Mouse (Mus musculus) liver, embryonic 14.5 days (tissue): ENCODE results near the gene Lrmda. TPM values are rescaled to one million over a fixed set of nuclear protein-coding genes. Genes with fewer than 3 reads are reported as not detected.

Experiments
- ATAC-seq: fragments of 200-750 bp; cut with Nextera tagmentation; 2 replicates; pipeline ENCODE4 v1.8.0; 2017; ENCODE audit warnings: moderate number of reproducible peaks, mild to moderate bottlenecking, moderate library complexity; ENCODE audit not compliant: insufficient read depth
- DNase-seq, 3 experiments: peaks; one replicate each; pipeline ENCODE4 v3.0.0-alpha.2; 2012 to 2013; ENCODE audit warnings: low read depth in 3 of 3, low spot score in 3 of 3
- H3K27ac ChIP-seq: fragments of 300-500 bp; sonication (generic); 2 replicates; pipeline ENCODE4 v1.5.1; 2014; ENCODE audit warnings: moderate library complexity, mild to moderate bottlenecking, control low read depth, inconsistent platforms
- H3K27me3 ChIP-seq: fragments of 300-500 bp; sonication (generic); 2 replicates; pipeline ENCODE4 v1.6.1; 2014; ENCODE audit warnings: mild to moderate bottlenecking, low read length, moderate library complexity; ENCODE audit not compliant: control insufficient read depth, insufficient read depth
- H3K36me3 ChIP-seq: fragments of 300-500 bp; sonication (generic); replicated peaks from 2 replicates; pipeline ENCODE4 v1.6.1; 2014; ENCODE audit warnings: low read depth; ENCODE audit not compliant: control insufficient read depth, insufficient read depth
- H3K4me1 ChIP-seq, 2 experiments: fragments of 200-500 bp in 1 of 2; fragments of 300-500 bp in 1 of 2; sonication (generic) in 1 of 2; replicated peaks; 2 replicates each; pipeline ENCODE4 v1.6.1; 2012 to 2014; ENCODE audit warnings: antibody characterized with exemption in 1 of 2, inconsistent platforms in 1 of 2, low read length in 1 of 2; ENCODE audit not compliant: control insufficient read depth in 2 of 2, insufficient read depth in 2 of 2
- H3K4me2 ChIP-seq: fragments of 300-500 bp; sonication (generic); 2 replicates; pipeline ENCODE4 v1.6.1; 2014; ENCODE audit warnings: low read depth, mild to moderate bottlenecking, control low read depth, moderate library complexity
- H3K4me3 ChIP-seq, 2 experiments: fragments of 200-500 bp in 1 of 2; fragments of 300-500 bp in 1 of 2; sonication (generic) in 1 of 2; 2 replicates each; pipeline ENCODE4 v1.5.1; 2012 to 2014; ENCODE audit warnings: low read depth in 2 of 2, low read length in 2 of 2, mild to moderate bottlenecking in 2 of 2, control low read depth in 1 of 2, inconsistent platforms in 1 of 2, moderate library complexity in 1 of 2; ENCODE audit not compliant: insufficient read depth in 1 of 2
- H3K9ac ChIP-seq: fragments of 300-500 bp; sonication (generic); replicated peaks from 2 replicates; pipeline ENCODE4 v1.6.1; 2014; ENCODE audit warnings: mild to moderate bottlenecking, control low read depth, moderate library complexity
- H3K9me3 ChIP-seq: fragments of 300-500 bp; sonication (generic); 2 replicates; pipeline ENCODE4 v1.6.1; 2016; ENCODE audit warnings: low read length, mixed read lengths; ENCODE audit not compliant: control insufficient read depth
- CTCF ChIP-seq: IDR thresholded peaks from 2 replicates; pipeline ENCODE4 v1.5.1; 2016; ENCODE audit warnings: antibody characterized with exemption, low read depth, control low read depth
- EP300 ChIP-seq: IDR thresholded peaks from 2 replicates; pipeline ENCODE4 v1.6.1; 2016; ENCODE audit warnings: antibody characterized with exemption, low read depth
- WGBS: fragments of 180-500 bp; shearing (Covaris S2); extraction: QIAGEN DNeasy Blood & Tissue Kit; methylation state at CpG from one replicate; pipeline ENCODE4 v1.1.7; 2014; ENCODE audit not compliant: insufficient replicate concordance; 5-methylcytosine and 5-hydroxymethylcytosine counted together
- polyA plus RNA-seq, 2 experiments: library from polyadenylated mRNA; depleted of rRNA in 1 of 2; stranded (reverse) in 1 of 2; unstranded in 1 of 2; fragments of >200 nt; fragmentation: Nextera tagmentation in 1 of 2; extraction: Ambion mirVana in 1 of 2; gene quantifications; 2 replicates each; pipeline versions ENCODE4 v1.2.1 to v1.2.3; 2012 to 2014

Lrmda gene
- polyA plus RNA-seq, 2 experiments: 0.18 to 0.22 TPM

DNA sequence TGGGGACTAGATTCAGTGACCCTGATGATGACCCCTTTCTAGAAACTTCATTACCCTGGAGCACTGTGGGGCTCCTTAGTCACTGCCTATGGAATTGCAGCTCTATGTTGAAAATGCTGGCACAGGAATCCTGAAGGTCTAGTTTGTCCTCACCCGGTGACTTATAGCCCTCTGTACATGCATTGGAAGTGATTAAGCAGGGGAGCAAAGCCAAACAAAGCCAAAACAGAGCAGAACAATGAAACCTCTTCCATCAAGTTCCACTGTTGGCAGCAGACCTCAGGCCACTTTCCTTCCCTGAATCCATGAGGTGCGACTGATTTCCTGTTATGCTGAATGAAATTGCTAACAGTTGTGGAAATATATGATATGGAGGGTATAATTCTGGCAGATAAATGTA, 578.0 kb downstream of the Lrmda start:
- ATAC-seq (no peak), DNase-seq (no peak)
- no peak for TF ChIP-seq EP300
- TF ChIP-seq CTCF: no peak
- Histone ChIP-seq H3K4me1 (no peaks in the 10 kb centered on the region), H3K9ac (no peak overlapping the region), H3K27ac (no peak overlapping the region), H3K4me3 (no peak overlapping the region), H3K27me3 (no peaks in the 10 kb centered on the region), H3K4me2 (no peak overlapping the region), H3K36me3 (no peaks in the 10 kb centered on the region), H3K9me3 (no peaks in the 10 kb centered on the region)
- 63% methylated on average over 2 of the region's 2 CpGs for WGBS

DNA sequence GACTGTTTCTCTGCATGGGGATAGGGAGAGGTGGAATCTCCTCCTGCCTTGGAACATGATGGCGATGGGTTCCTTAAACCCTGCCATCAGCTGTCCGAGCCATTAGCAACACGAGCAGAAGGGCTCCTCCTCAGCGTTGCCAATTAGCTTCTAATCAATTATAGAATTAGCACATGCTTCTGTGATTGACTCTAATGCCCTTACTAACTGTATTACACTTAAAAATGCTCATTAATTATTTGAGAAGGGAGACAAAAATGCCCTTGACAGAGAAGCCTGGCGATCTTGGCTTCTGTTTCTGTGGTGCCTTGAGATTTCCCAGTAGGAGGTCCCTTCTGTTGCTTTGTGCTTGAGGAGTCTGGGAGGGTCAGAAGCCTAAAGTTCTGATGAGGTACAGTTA, 579.1 kb downstream of the Lrmda start:
- no peak for ATAC-seq
- Histone ChIP-seq H3K27ac (no peak overlapping the region), H3K9ac (no peak overlapping the region), H3K4me3 (no peak overlapping the region), H3K4me2 (no peak overlapping the region), H3K4me1 (no peaks in the 10 kb centered on the region), H3K9me3 (no peaks in the 10 kb centered on the region), H3K36me3 (no peaks in the 10 kb centered on the region), H3K27me3 (no peaks in the 10 kb centered on the region)
- WGBS: 77% methylated on average over 5 of the region's 5 CpGs
- TF ChIP-seq CTCF (no peak), EP300 (no peak)
- no peak for DNase-seq

DNA sequence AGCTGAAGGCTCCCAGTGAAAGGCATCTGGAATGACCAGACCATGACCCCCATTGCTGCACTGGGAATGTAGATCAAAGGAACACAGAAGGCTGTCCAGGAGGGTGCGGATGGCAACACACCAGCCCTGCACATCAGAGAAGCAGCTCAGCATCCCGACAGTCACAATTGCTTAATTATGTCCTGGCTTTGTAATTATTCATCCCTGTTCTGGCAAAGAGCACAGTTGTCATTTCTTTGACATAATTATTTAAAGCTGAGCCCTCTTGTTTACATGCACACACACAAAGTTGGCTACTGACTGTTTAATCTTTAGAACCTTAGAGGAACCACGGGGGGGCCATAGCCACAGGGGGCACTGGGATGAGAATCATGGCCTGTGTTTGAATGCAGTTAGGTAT, 580.7 kb downstream of the Lrmda start:
- Histone ChIP-seq H3K36me3 (no peaks in the 10 kb centered on the region), H3K4me1 (no peaks in the 10 kb centered on the region), H3K9me3 (no peaks in the 10 kb centered on the region), H3K4me3 (no peak overlapping the region), H3K27me3 (no peaks in the 10 kb centered on the region), H3K27ac (no peak overlapping the region), H3K4me2 (no peak overlapping the region), H3K9ac (no peak overlapping the region)
- 55% methylated on average over 3 of the region's 3 CpGs for WGBS
- no peak for TF ChIP-seq EP300
- TF ChIP-seq CTCF: no peak
- ATAC-seq (no peak), DNase-seq (no peak)

DNA sequence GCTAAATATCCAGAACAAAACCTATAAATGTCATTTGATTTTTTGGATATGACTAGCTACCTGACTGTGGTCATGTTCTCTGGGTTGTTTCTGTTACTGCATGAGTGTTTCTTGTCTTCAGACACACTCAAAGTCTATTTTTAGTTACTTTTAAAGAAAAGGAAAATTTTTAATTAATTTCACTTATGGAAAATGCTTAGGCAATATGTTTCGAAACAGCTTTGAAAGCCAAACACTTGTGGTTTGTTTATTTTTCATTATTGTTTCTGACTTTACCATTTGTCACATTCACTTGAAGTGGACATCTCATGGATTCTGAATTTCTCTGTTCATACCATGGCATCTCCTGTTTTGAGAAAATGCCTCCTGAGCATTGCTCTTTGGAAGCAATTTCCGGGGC, 582.8 kb downstream of the Lrmda start:
- Histone ChIP-seq H3K4me1 (no peaks in the 10 kb centered on the region), H3K27ac (no peak overlapping the region), H3K4me3 (no peak overlapping the region), H3K36me3 (no peaks in the 10 kb centered on the region), H3K27me3 (no peaks in the 10 kb centered on the region), H3K4me2 (no peak overlapping the region), H3K9ac (no peak overlapping the region), H3K9me3 (no peaks in the 10 kb centered on the region)
- ATAC-seq (no peak), DNase-seq (no peak)
- 56% methylated on average over 2 of the region's 2 CpGs for WGBS
- TF ChIP-seq EP300 (no peak), CTCF (no peak)

DNA sequence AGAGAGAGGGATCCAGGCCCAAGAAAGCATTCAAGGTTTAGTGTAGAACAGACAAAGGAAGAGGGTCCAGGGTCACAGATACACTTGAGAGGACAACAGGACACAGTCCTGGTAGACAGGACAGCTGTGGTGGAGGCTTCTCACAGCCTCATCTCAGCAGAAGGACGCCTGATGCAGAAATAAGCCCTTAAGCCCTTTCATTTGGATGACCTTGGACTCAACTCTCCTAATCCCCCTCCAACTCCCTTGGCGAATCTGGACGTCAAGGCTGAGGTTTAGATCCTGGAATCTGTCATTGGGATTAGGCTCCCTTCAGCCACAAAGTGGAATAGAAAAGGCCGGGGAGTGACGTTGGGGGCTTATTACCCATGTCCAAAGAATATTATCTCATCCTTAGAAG, 589.1 kb downstream of the Lrmda start:
- 51% methylated on average over 5 of the region's 5 CpGs for WGBS
- Histone ChIP-seq H3K4me3 (no peak overlapping the region), H3K9me3 (no peaks in the 10 kb centered on the region), H3K27ac (no peak overlapping the region), H3K27me3 (no peaks in the 10 kb centered on the region), H3K36me3 (no peaks in the 10 kb centered on the region), H3K4me1 (no peaks in the 10 kb centered on the region), H3K4me2 (no peak overlapping the region), H3K9ac (no peak overlapping the region)
- no peak for ATAC-seq
- TF ChIP-seq CTCF (no peak), EP300 (no peak)
- no peak for DNase-seq
